Mouse (Mus musculus) urinary bladder, adult 18-20 months (tissue): ENCODE data around the gene Fam13c.

Experiments
- DNase-seq, 2 experiments: peaks; one replicate each; pipeline ENCODE4 v3.0.0; 2022; ENCODE audit warnings: low spot score in 2 of 2, mixed read lengths in 2 of 2

Fam13c gene

GRCm38 (mm10) chr10:70599126-70599924 lies 159.0 kb downstream of the Fam13c start:
- peak; percentile 64 to 76 for DNase-seq

- DNase-seq, result no peak
Measured at GRCm38 (mm10) chr10:70599925-70600305, 159.6 kb downstream of the Fam13c start.
